Mouse (Mus musculus): ENCODE measurements around the gene Ehbp1l1. TPM values are rescaled to one million over a fixed set of nuclear protein-coding genes. Genes with fewer than 3 reads are reported as not detected.

Ehbp1l1 gene
- total and polyA plus RNA-seq, 3 experiments: 30.4 to 62.6 (median 57.0) TPM

- Histone ChIP-seq H3K9ac (ENCODE audit: insufficient read depth, low read depth) (no peak overlapping the region), H3K4me3 (replicated peaks in 1 of 3; ENCODE audit: low read depth in 2 of 3, low read length in 2 of 3, poor library complexity in 1 of 3) (no peak overlapping the region), H3K4me2 (ENCODE audit: insufficient read depth, low read depth, poor library complexity, severe bottlenecking) (no peak overlapping the region), H3K27me3 (replicated peaks) (peaks cover 62% of the 10 kb centered on the region), H3K4me1 (ENCODE audit: control insufficient read depth in 1 of 2, insufficient read depth in 2 of 2) (peaks cover 13 to 23% of the 10 kb centered on the region in 2 experiments), H3K79me2 (replicated peaks; ENCODE audit: control insufficient read depth, extremely low read depth, insufficient read depth, poor library complexity, severe bottlenecking) (no peaks in the 10 kb centered on the region), H3K27ac (ENCODE audit: insufficient read depth, low read depth) (no peak overlapping the region), H3K9me3 (replicated peaks; ENCODE audit: low read length) (no peaks in the 10 kb centered on the region), H3K36me3 (replicated peaks in 1 of 2; ENCODE audit: control insufficient read depth in 1 of 2, insufficient read depth in 1 of 2, low read length in 1 of 2) (no peaks in the 10 kb centered on the region)
- no peak for TF ChIP-seq USF1 (IDR thresholded peaks at IDR 0.05; ENCODE audit: low read depth, low read length)
- TF ChIP-seq ZC3H11A (IDR thresholded peaks at IDR 0.05; ENCODE audit: low read depth, low read length): no peak
- TF ChIP-seq GABPA (IDR thresholded peaks at IDR 0.05; ENCODE audit: insufficient replicate concordance, low read depth, low read length): no peak
- TF ChIP-seq BHLHE40 (IDR thresholded peaks at IDR 0.05; ENCODE audit: low read depth, low read length): no peak
- no peak for TF ChIP-seq HCFC1 (IDR thresholded peaks at IDR 0.05; ENCODE audit: low read depth, low read length)
- TF ChIP-seq JUND (conservative IDR thresholded peaks at IDR 0.05; ENCODE audit: low read depth, low read length): no peak
- no peak for TF ChIP-seq NELFE (IDR thresholded peaks at IDR 0.05; ENCODE audit: low read depth, low read length)
- in situ Hi-C loops (cut with MboI; ENCODE audit: low pct_ligation_motif_present, low pct_unique_long_range_greater_than_20kb, low sequenced_read_pairs) (no loop called here), dilution Hi-C loops (cut with MboI; ENCODE audit: extremely low pct_ligation_motif_present, extremely low pct_unique_long_range_greater_than_20kb, low sequenced_read_pairs) (no loop called here)
- no peak for DNase-seq (ENCODE audit: extremely low read depth)
Measured at GRCm38 (mm10) chr19:5750951-5751350, 24.8 kb upstream of the Ehbp1l1 start.

- no peak overlapping the region for H3K9ac ChIP-seq (ENCODE audit: insufficient read depth, low read depth)
- H3K9me3 ChIP-seq (replicated peaks; ENCODE audit: low read length): no peaks in the 10 kb centered on the region
- H3K27ac ChIP-seq (ENCODE audit: insufficient read depth, low read depth): no peak overlapping the region
- H3K79me2 ChIP-seq (replicated peaks; ENCODE audit: control insufficient read depth, extremely low read depth, insufficient read depth, poor library complexity, severe bottlenecking): no peaks in the 10 kb centered on the region
- in situ Hi-C loops (cut with MboI; ENCODE audit: low pct_ligation_motif_present, low pct_unique_long_range_greater_than_20kb, low sequenced_read_pairs): no loop called here
- dilution Hi-C loops (cut with MboI; ENCODE audit: extremely low pct_ligation_motif_present, extremely low pct_unique_long_range_greater_than_20kb, low sequenced_read_pairs): no loop called here
- DNase-seq (ENCODE audit: extremely low read depth): no peak
- H3K4me1 ChIP-seq (ENCODE audit: control insufficient read depth in 1 of 2, insufficient read depth in 2 of 2): peaks cover 13 to 23% of the 10 kb centered on the region in 2 experiments
- no peaks in the 10 kb centered on the region for H3K36me3 ChIP-seq (replicated peaks in 1 of 2; ENCODE audit: control insufficient read depth in 1 of 2, insufficient read depth in 1 of 2, low read length in 1 of 2)
- TF ChIP-seq POLR2AphosphoS2 (IDR thresholded peaks at IDR 0.05; ENCODE audit: low read depth, low read length) (no peak), MAFK (IDR thresholded peaks at IDR 0.05; ENCODE audit: insufficient replicate concordance, low read length) (no peak), POLR2A (IDR thresholded peaks at IDR 0.05; ENCODE audit: low read depth, low read length) (no peak), NRF1 (IDR thresholded peaks at IDR 0.05; ENCODE audit: low read depth, low read length) (no peak), TBP (conservative IDR thresholded peaks at IDR 0.05; ENCODE audit: low read depth, low read length) (no peak), JUN (IDR thresholded peaks at IDR 0.05; ENCODE audit: insufficient read depth, low read depth, low read length) (no peak), RCOR1 (conservative IDR thresholded peaks at IDR 0.05; ENCODE audit: low read depth, low read length) (no peak), BHLHE40 (IDR thresholded peaks at IDR 0.05; ENCODE audit: low read depth, low read length) (no peak), MYC (IDR thresholded peaks at IDR 0.05; ENCODE audit: low read depth, low read length) (no peak), CTCF (conservative IDR thresholded peaks at IDR 0.05 in 1 of 2, IDR thresholded peaks at IDR 0.05 in 1 of 2; ENCODE audit: low read depth in 2 of 2, low read length in 2 of 2) (no peak), CHD2 (IDR thresholded peaks at IDR 0.05; ENCODE audit: low read length) (no peak), ETS1 (conservative IDR thresholded peaks at IDR 0.05; ENCODE audit: low read depth, low read length) (no peak), NELFE (IDR thresholded peaks at IDR 0.05; ENCODE audit: low read depth, low read length) (no peak), USF1 (IDR thresholded peaks at IDR 0.05; ENCODE audit: low read depth, low read length) (no peak), EP300 (IDR thresholded peaks at IDR 0.05; ENCODE audit: low read length) (no peak), CHD1 (IDR thresholded peaks at IDR 0.05; ENCODE audit: low read depth, low read length) (no peak), MEF2A (IDR thresholded peaks at IDR 0.05; ENCODE audit: borderline replicate concordance, low read depth, low read length) (no peak), ZMIZ1 (IDR thresholded peaks at IDR 0.05; ENCODE audit: low read depth, low read length) (no peak), RAD21 (IDR thresholded peaks at IDR 0.05; ENCODE audit: low read depth, low read length) (no peak)
- H3K4me2 ChIP-seq (ENCODE audit: insufficient read depth, low read depth, poor library complexity, severe bottlenecking): no peak overlapping the region
- H3K27me3 ChIP-seq (replicated peaks): peaks cover 60% of the 10 kb centered on the region
- no peak overlapping the region for H3K4me3 ChIP-seq (replicated peaks in 1 of 3; ENCODE audit: low read depth in 2 of 3, low read length in 2 of 3, poor library complexity in 1 of 3)
Measured at GRCm38 (mm10) chr19:5749476-5749875, 23.4 kb upstream of the Ehbp1l1 start.
